Mouse (Mus musculus): ENCODE measurements around the gene Cpa1. TPM values are rescaled to one million over a fixed set of nuclear protein-coding genes. Genes with fewer than 3 reads are reported as not detected.

Gene Cpa1
- polyA plus RNA-seq, 1 experiment from 2014 or later = 0.52 TPM

GRCm38 (mm10) chr6:30677591-30677990 is 38.6 kb downstream of the Cpa1 start:
- Histone ChIP-seq H3K4me3 (no peak overlapping the region), H3K9me3 (no peaks in the 10 kb centered on the region), H3K27ac (replicated peaks) (no peak overlapping the region), H3K4me2 (no peak overlapping the region), H3K9ac (no peak overlapping the region), H3K27me3 (no peaks in the 10 kb centered on the region), H3K36me3 (no peaks in the 10 kb centered on the region), H3K4me1 (replicated peaks) (peaks cover 55% of the 10 kb centered on the region)
- WGBS = 79% methylated on average over 9 of the region's 9 CpGs
- no peak for ATAC-seq (ENCODE audit: low read depth)

GRCm38 (mm10) chr6:30678482-30678881 is 39.5 kb downstream of the Cpa1 start:
- Histone ChIP-seq H3K4me1 (replicated peaks) (peaks cover 54% of the 10 kb centered on the region), H3K4me2 (no peak overlapping the region), H3K27ac (replicated peaks) (peak overlapping the region; percentile 72), H3K4me3 (no peak overlapping the region), H3K36me3 (no peaks in the 10 kb centered on the region), H3K27me3 (no peaks in the 10 kb centered on the region), H3K9me3 (no peaks in the 10 kb centered on the region), H3K9ac (peak overlapping the region; percentile 18; the same call in 1 of the 2 replicates)
- ATAC-seq (ENCODE audit: low read depth) = peak; percentile 69; the same call in 1 of the 2 replicates
- WGBS = 37% methylated on average over 6 of the region's 6 CpGs

- H3K27me3 ChIP-seq = no peaks in the 10 kb centered on the region
- 64% methylated on average over 5 of the region's 5 CpGs for WGBS
- peak overlapping the region; percentile 45; the same call in 1 of the 2 replicates for H3K9ac ChIP-seq
- no peaks in the 10 kb centered on the region for H3K9me3 ChIP-seq
- 0 out of 2 replicates have a peak overlapping the region, but pooled peaks have one; percentile 23 for H3K27ac ChIP-seq (replicated peaks)
- no peaks in the 10 kb centered on the region for H3K36me3 ChIP-seq
- no peak overlapping the region for H3K4me2 ChIP-seq
- H3K4me3 ChIP-seq = no peak overlapping the region
- H3K4me1 ChIP-seq (replicated peaks) = peaks cover 43% of the 10 kb centered on the region
- ATAC-seq (ENCODE audit: low read depth) = no peak
Measured at GRCm38 (mm10) chr6:30679567-30679966, 40.5 kb downstream of the Cpa1 start.

- no peaks in the 10 kb centered on the region for H3K36me3 ChIP-seq
- peaks cover 34% of the 10 kb centered on the region for H3K4me1 ChIP-seq (replicated peaks)
- no peak for ATAC-seq (ENCODE audit: low read depth)
- no peak overlapping the region for H3K27ac ChIP-seq (replicated peaks)
- no peaks in the 10 kb centered on the region for H3K9me3 ChIP-seq
- H3K4me3 ChIP-seq = no peak overlapping the region
- H3K27me3 ChIP-seq = no peaks in the 10 kb centered on the region
- H3K9ac ChIP-seq = no peak overlapping the region
- WGBS = 76% methylated on average over 7 of the region's 7 CpGs
- H3K4me2 ChIP-seq = no peak overlapping the region
Measured at GRCm38 (mm10) chr6:30680442-30680841, 41.4 kb downstream of the Cpa1 start.

- no peak for ATAC-seq (ENCODE audit: low read depth)
- Histone ChIP-seq H3K4me1 (replicated peaks) (peaks cover 26% of the 10 kb centered on the region), H3K27ac (replicated peaks) (peak overlapping the region; percentile 64; the same call in 1 of the 2 replicates), H3K4me3 (no peak overlapping the region), H3K36me3 (no peaks in the 10 kb centered on the region), H3K27me3 (no peaks in the 10 kb centered on the region), H3K9ac (0 out of 2 replicates have a peak overlapping the region, but pooled peaks have one; percentile 26), H3K4me2 (no peak overlapping the region), H3K9me3 (no peaks in the 10 kb centered on the region)
- 60% methylated on average over 13 of the region's 13 CpGs for WGBS
Measured at GRCm38 (mm10) chr6:30681935-30682900, 43.2 kb downstream of the Cpa1 start.

GRCm38 (mm10) chr6:30684570-30684969 is 45.6 kb downstream of the Cpa1 start:
- Histone ChIP-seq H3K4me2 (no peak overlapping the region), H3K9me3 (no peaks in the 10 kb centered on the region), H3K4me1 (replicated peaks) (peaks cover 15% of the 10 kb centered on the region), H3K9ac (no peak overlapping the region), H3K36me3 (no peaks in the 10 kb centered on the region), H3K4me3 (no peak overlapping the region), H3K27me3 (no peaks in the 10 kb centered on the region), H3K27ac (replicated peaks) (no peak overlapping the region)
- ATAC-seq (ENCODE audit: low read depth) = no peak
- WGBS = 61% methylated on average over 1 of the region's 1 CpGs

- Histone ChIP-seq H3K4me1 (replicated peaks) (peaks cover 10% of the 10 kb centered on the region), H3K27me3 (no peaks in the 10 kb centered on the region), H3K9ac (no peak overlapping the region), H3K9me3 (no peaks in the 10 kb centered on the region), H3K27ac (replicated peaks) (no peak overlapping the region), H3K36me3 (no peaks in the 10 kb centered on the region), H3K4me2 (no peak overlapping the region), H3K4me3 (no peak overlapping the region)
- no peak for ATAC-seq (ENCODE audit: low read depth)
- WGBS = 90% methylated on average over 7 of the region's 7 CpGs
Measured at GRCm38 (mm10) chr6:30687198-30687597, 48.2 kb downstream of the Cpa1 start.

- no peaks in the 10 kb centered on the region for H3K9me3 ChIP-seq
- 78% methylated on average over 5 of the region's 5 CpGs for WGBS
- peaks cover 15% of the 10 kb centered on the region for H3K4me1 ChIP-seq (replicated peaks)
- H3K4me2 ChIP-seq = peak overlapping the region; percentile 56
- H3K36me3 ChIP-seq = no peaks in the 10 kb centered on the region
- ATAC-seq (ENCODE audit: low read depth) = no peak; the same call in 1 of the 2 replicates
- H3K9ac ChIP-seq = peak overlapping the region; percentile 73
- H3K27me3 ChIP-seq = no peaks in the 10 kb centered on the region
- peak overlapping the region; percentile 59 for H3K4me3 ChIP-seq
- H3K27ac ChIP-seq (replicated peaks) = peak overlapping the region; percentile 92
Measured at GRCm38 (mm10) chr6:30692826-30693225, 53.8 kb downstream of the Cpa1 start.

- no peaks in the 10 kb centered on the region for H3K27me3 ChIP-seq
- no peaks in the 10 kb centered on the region for H3K9me3 ChIP-seq
- H3K27ac ChIP-seq (replicated peaks) = peak within 1 kb of the TSS; percentile 92
- WGBS = under 1% methylated on average over 50 of the region's 52 CpGs
- H3K4me3 ChIP-seq = peak within 1 kb of the TSS; percentile 59
- no peaks in the 10 kb centered on the region for H3K36me3 ChIP-seq
- H3K4me1 ChIP-seq (replicated peaks) = peaks cover 15% of the 10 kb centered on the region
- peak; percentile 99 for ATAC-seq (ENCODE audit: low read depth)
- peak within 1 kb of the TSS; percentile 73 for H3K9ac ChIP-seq
- H3K4me2 ChIP-seq = peak within 1 kb of the TSS; percentile 56
Measured at GRCm38 (mm10) chr6:30693350-30693991, 54.5 kb downstream of the Cpa1 start, which contains the start of gene Cep41. Gene Cep41 (minus strand): TSS chr6:30693749.

- 35% methylated on average over 6 of the region's 6 CpGs for whole genome bisulfite sequencing
- Histone ChIP-seq H3K4me3 (peak overlapping the region; percentile 59), H3K27ac (replicated peaks) (peak overlapping the region; percentile 56), H3K27me3 (no peaks in the 10 kb centered on the region), H3K9ac (peak overlapping the region; percentile 43; the same call in 1 of the 2 replicates), H3K36me3 (no peaks in the 10 kb centered on the region), H3K9me3 (no peaks in the 10 kb centered on the region), H3K4me1 (replicated peaks) (peaks cover 15% of the 10 kb centered on the region), H3K4me2 (peak overlapping the region; percentile 56)
- peak; percentile 13 for ATAC-seq (ENCODE audit: low read depth)
Measured at GRCm38 (mm10) chr6:30694209-30694608, 55.2 kb downstream of the Cpa1 start.
